Mouse (Mus musculus): Measurements from ENCODE around the gene Rars2.

- TF ChIP-seq CTCF (IDR thresholded peaks at IDR 0.05; ENCODE audit: insufficient read depth, low read depth, low read length) (no peak), POLR2A (IDR thresholded peaks at IDR 0.05; ENCODE audit: insufficient read depth, low read depth, low read length) (no peak)
Measured at GRCm38 (mm10) chr4:34625556-34625955, 10.8 kb downstream of the Rars2 start.

Measured in olfactory bulb, adult 2 months (tissue).